Comparison of ENCODE assay signal across 14 mouse cellular contexts in genomic region chr3:53620355-53620754, GRCm38 (mm10). TPM values are rescaled to one million over a fixed set of nuclear protein-coding genes. Genes with fewer than 3 reads are reported as not detected.
"Had no signal": no experiment of that assay in that cellular context is flagged by ENCODE, and none has a peak within 500 bp of the region (broad histone marks: within the 10 kb centered on the region; RNA-seq: fewer than 3 reads in every experiment).

No protein-coding gene starts in this region.

- H3K27ac ChIP-seq: layer of hippocampus, adult 2 months; limb, embryonic 12.5 days; liver, embryonic 13.5 days; midbrain, embryonic 10.5 days; neural tube, embryonic 12.5 days had no signal

- ATAC-seq: liver, postnatal 0 days had no signal

- H3K4me1 ChIP-seq: liver, embryonic 13.5 days; neural tube, embryonic 12.5 days had no signal

- H3K36me3 ChIP-seq: limb, embryonic 12.5 days; liver, embryonic 13.5 days; midbrain, embryonic 10.5 days; neural tube, embryonic 12.5 days had no signal

- H3K4me2 ChIP-seq: limb, embryonic 12.5 days; liver, embryonic 13.5 days; neural tube, embryonic 12.5 days had no signal

- H3K9me3 ChIP-seq: limb, embryonic 12.5 days; liver, embryonic 13.5 days; midbrain, embryonic 10.5 days; neural tube, embryonic 12.5 days had no signal

- H3K9ac ChIP-seq: limb, embryonic 12.5 days; liver, embryonic 13.5 days; liver, postnatal 0 days; neural tube, embryonic 12.5 days had no signal

- DNase-seq: kidney, postnatal 10 days; liver; liver, embryonic 13.5 days; liver, postnatal 0 days; lung, postnatal 4 days; midbrain, embryonic 14.5 days; thymus, adult 18-20 months; thymus, postnatal 14 days had no signal

- H3K27me3 ChIP-seq: limb, embryonic 12.5 days; liver, embryonic 13.5 days; neural tube, embryonic 12.5 days had no signal

- H3K4me3 ChIP-seq: layer of hippocampus, adult 2 months; limb, embryonic 12.5 days; liver, embryonic 13.5 days; midbrain, embryonic 10.5 days; neural tube, embryonic 12.5 days had no signal

RNA-seq across cellular contexts. Expression of gene Frem2, which starts 36.8 kb away (rescaled TPM):
- total RNA-seq: megakaryocyte, adult 5-6 weeks; neutrophil, adult 5-6 weeks had no signal
